Mouse (Mus musculus): ENCODE data around the gene Zfp513.
A peak's percentile ranks its signal among the peaks of the same experiment; 100 is the strongest.

Zfp513 gene

DNA sequence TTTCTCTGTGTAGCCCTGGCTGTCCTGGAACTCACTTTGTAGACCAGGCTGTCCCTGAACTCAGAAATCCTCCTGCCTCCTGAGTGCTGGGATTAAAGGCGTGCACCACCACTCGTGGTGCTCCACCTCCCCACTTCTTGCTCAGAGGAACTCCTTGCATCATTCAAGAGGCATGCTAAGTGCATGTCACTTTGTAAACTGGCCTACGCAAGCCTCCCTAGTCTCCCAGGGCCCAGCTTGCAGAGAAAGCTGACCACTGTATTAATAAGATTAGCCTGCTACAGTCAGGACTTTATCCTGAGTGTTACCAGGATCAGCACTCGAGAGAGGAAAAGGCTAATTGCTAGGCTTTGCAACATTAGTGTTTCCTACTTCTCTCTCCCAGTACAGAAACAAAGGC is 33.5 kb downstream of the Zfp513 start:
- DNase-seq (ENCODE audit: low read depth, low spot score), result no peak

DNA sequence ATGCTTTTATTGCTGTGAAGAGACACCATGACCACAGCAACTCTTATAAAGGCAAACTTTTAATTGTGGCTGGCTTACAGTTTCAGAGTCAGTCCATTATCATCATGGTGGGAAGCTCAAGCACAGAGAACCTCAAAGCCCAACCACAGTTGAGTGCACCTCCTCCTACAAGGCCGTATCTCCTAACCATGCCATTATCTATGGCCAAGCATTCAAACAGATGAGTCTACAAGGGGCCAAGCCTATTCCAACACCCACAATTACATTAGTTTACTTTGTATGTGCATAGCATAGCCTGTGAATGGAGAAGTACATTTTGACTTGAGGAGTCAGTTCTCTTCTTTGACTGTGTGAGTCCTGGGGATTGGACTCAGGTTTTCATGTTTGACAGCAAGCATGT is 37.2 kb downstream of the Zfp513 start:
- no peak for DNase-seq (ENCODE audit: low read depth, low spot score)

DNA sequence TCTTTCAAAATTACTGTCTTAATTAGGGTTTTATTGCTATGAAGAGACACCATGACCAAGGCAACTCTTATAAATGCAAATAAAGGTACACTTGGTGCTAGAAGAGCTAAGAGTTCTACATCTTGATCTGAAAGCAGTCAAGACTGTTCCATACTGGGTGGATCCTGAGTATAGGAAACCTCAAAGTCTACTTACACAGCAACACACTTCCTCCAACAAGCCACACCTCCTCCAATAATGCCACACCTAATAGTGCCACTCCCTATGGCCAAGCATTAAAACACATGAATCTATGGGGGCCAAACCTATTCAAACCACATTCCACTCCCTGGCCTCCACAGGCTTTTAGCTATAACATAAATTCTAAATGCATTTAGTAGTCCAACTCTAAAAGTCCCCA is 39.6 kb downstream of the Zfp513 start:
- no peak for DNase-seq (ENCODE audit: low read depth, low spot score)

DNA sequence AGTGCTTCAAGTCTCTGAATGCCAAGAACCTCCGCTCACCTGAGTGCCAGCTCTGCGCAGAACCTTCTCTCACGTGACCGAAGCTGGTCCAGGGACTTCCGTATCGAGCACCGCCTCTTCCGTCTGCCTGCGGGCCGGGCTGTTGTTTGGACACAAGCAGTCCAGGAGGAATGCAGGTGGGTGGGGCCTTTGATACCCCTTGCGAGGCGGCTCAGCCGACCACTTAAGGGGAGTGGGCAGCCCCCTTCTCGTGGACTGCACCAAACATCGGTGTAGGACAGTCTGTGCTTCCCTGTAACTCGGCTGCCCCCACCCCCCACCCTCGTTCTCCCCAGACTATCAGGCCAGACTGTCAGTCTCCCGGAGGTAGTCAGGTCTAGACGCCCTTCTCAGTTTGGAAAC is 48.0 kb downstream of the Zfp513 start, which contains the start of gene Mpv17:
Mpv17 (minus strand) TSS at position 100 of the 402 bp plus-strand sequence.
- DNase-seq (ENCODE audit: low read depth, low spot score), result peak; percentile 74

DNA sequence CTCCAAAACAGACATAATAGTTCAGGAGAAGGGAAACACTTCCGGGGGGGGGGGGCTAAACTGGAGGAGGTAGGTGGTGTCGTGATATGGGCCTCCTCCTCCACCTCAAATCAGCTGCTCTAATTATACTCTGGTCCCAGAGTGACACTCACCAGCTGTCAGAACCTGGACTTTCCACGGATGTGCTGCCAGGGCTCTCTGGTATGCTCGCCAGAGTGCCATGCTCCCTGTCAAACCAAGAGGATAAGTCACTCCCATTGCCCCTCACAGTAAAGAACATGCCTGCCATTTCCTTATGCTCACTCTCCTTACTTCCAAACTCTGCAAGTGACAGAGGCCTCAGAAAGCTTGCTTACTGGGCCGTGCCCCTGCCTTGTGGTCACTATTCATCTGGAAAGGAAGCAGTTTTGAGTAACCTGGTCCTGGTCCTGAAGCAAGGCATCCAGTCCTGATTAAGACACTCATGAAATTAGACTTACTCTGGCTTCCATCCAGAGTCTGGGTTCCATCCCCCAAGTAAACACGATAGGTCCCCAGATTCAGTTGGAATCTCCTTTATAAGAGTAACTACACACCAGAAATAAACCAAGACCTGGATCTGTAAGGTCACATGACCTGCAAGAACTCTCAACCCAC is 48.5 kb downstream of the Zfp513 start:
- DNase-seq (ENCODE audit: low read depth, low spot score), result no peak

DNA sequence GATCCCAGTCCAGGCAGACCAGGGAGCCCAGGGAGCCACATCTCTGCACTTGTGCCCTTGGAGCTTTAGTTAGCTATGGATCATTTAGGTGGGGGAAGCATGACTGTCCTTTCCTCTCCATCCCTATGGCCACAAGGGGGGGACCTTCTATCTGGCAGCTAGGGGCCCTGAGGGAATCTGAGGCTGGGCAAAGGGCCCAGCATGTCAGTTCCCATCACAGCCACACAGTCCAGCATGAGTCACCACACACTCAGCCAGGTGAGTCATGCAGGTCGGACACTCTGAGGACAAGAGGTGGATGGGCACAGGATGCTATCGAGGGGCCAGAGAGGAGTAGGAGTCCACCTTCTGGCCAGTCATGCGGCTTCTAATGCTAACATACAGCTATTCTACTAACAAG is 50.4 kb downstream of the Zfp513 start:
- no peak for DNase-seq (ENCODE audit: low read depth, low spot score)

DNA sequence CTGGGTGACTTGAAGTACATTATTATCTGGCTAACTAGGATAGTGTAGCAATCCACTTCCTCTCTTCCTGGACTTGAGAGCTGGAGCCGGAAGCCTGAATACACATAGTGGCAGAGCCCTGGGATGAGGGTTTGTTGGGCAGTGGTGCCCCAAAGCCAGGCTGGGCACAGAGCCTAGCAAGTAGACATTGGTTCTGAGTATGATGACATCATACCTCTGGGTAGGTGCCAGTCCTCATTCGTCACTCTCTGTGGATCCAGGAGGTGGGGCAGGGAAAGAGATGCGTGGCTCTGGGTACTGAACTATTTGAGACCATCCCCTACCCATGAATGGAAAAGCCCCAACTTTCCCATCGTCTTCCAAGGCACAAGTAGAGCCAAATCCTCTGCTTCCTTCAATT is 52.3 kb downstream of the Zfp513 start:
- no peak for DNase-seq (ENCODE audit: low read depth, low spot score)
